Mouse (Mus musculus): ENCODE results near the gene Slc38a2. TPM values are rescaled to one million over a fixed set of nuclear protein-coding genes. Genes with fewer than 3 reads are reported as not detected.

Slc38a2 gene
- polyA plus RNA-seq, 1 experiment from 2014 or later: 89.3 TPM

Other genes with a start within 250 kb of the Slc38a2 start
- 43.8 and 51.4 TPM in 2 replicates for gene Scaf11, start 238.9 kb downstream of the Slc38a2 start, polyA plus RNA-seq (2015; fragmentation: Nextera tagmentation; extraction: Ambion mirVana)
- 127 and 134 TPM in 2 replicates for gene Slc38a1, start 56.8 kb downstream of the Slc38a2 start, polyA plus RNA-seq (2015; fragmentation: Nextera tagmentation; extraction: Ambion mirVana)

Measured in neural tube, embryonic 15.5 days (tissue).